Mouse (Mus musculus): ENCODE results near the gene Ncstn.

Ncstn gene

GRCm38 (mm10) chr1:172027010-172027808 is 55.4 kb downstream of the Ncstn start:
- DNase-seq (ENCODE audit: low spot score in 2 of 2) = peak in 1 of 2 experiments; percentile 72

- no peak for DNase-seq (ENCODE audit: low spot score in 2 of 2)
Measured at GRCm38 (mm10) chr1:172026201-172026901, 56.2 kb downstream of the Ncstn start.

DNA sequence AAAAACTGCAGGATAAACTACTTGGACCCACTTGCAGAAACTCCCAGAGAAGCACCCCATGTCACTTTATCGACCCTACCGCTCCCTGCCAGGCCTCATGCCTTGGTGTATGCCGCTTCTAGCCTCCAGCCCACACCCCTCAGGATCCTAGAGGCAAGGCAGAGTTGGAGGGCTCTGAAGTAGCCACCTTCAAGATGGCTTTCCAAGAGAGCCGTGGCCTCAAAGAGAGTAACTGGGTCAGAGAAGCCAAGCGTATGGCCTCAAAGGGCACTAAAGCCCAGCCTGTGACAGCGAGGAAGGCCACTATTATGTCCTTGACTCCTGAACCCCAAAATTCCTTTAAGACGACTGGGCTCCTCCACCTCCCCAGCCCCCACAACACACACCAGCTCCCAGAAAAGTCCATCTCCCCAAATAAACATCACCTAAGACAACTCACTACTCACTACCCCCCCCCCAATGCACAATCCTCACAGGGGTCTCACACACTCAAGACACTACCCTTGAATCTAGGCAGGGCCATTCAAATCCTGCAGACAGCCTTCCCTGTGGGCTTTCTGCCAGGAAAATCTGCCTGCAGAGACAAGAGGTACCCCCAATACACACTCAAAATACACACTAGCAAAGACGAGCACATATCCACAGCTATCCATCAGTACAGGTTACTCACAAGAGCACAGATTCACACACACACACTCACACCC is 57.2 kb downstream of the Ncstn start:
- DNase-seq (ENCODE audit: low spot score in 2 of 2) = no peak

DNA sequence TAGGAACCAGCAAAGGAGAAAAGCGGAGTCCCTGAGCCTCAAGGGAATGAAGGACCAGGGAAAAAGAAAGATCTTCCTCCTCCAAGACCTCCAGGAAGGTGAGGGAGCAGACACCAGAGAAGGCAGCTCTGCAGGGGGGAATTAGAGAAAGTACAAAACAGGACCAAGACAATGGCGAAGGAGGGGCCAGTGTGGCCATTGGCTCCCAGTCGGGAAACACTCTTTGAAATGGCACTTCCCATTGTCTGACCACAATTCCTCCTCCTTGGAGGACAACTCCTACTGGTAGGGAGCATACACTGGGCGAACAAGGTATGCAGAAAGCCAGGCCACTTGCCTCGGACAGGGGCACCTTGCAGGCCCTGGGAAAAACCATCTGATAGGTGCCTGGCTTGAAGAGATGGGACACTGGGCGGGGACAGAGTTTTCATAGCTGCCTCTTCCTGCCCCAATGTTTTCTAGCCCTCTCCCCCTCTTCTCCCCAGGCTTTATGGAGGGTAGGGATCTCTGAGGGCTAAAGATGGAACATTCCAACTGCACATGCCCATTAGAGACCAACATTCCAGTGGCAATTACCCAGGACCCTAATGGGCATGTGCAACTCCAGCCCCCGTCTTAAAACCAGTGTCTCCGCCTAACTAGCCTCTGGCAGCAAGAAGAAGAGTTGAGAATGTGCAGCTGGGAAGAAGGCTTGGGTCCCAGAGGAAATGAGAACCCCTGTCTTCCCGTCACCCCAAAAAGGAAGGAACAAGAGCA is 58.3 kb downstream of the Ncstn start:
- no peak for DNase-seq (ENCODE audit: low spot score in 2 of 2)

DNA sequence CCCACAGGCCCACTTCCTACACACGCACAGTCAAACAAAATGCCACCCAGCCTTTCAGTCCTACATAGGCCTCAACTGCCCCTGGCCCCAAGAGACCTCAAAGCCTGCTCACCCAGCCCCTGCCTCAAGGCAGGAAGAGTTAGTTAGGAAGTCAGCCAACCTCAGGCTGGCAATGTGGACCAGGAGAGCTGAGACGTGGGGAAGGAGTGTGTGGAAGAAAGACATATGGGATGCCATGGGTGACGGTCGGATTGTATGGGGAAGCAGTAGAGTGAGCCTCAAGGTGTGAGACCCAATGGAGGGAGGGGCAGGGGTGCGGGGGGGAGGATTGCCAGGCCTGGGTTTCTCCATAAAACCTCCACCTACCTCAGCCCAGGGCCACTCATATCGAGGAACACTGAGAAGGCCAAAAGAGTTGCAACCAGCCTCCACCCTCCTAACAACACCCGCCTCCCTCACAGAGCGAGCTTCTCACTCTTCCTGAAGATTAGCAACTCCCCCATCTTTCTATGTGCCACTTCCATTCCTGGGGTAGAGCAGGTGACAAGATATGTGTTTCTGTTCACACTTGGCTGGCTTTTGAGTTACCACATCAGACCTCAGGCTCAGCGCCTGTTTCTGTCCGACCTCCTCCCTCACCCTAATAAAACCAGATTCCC is 62.6 kb downstream of the Ncstn start:
- DNase-seq (ENCODE audit: low spot score in 2 of 2) = peak in 1 of 2 experiments; percentile 30

- no peak for DNase-seq (ENCODE audit: low spot score in 2 of 2)
Measured at GRCm38 (mm10) chr1:172019339-172019738, 63.3 kb downstream of the Ncstn start.

GRCm38 (mm10) chr1:172018336-172019311 is 64.0 kb downstream of the Ncstn start:
- no peak for DNase-seq (ENCODE audit: low spot score in 2 of 2)

DNA sequence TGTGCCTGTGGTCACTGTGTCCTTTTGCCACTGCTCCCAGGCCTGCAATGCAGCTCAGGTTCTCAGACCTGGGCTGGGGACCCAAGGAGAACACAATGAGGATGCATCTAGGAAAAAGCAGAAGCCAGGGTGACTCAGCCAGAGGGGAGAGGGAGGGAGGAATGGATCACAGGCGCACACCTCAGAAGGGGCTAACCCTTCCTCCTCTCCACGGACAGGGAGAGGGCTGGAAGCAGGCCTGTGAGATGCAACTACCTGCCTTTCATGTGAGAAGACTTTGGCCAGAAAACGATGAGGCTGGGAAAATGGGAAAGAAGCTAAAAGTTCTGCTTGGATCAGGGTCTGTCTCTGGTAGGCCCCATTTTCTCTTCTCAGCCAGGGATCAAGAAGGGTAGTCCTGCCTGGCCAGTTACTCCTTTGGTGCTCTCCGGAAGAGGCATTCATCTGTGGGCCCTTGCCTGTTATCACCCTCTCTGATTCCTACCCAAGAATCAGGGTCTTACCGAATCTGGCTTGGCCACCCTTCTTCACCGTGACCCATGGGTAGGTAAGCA is 65.0 kb downstream of the Ncstn start:
- DNase-seq (ENCODE audit: low spot score in 2 of 2) = no peak

DNA sequence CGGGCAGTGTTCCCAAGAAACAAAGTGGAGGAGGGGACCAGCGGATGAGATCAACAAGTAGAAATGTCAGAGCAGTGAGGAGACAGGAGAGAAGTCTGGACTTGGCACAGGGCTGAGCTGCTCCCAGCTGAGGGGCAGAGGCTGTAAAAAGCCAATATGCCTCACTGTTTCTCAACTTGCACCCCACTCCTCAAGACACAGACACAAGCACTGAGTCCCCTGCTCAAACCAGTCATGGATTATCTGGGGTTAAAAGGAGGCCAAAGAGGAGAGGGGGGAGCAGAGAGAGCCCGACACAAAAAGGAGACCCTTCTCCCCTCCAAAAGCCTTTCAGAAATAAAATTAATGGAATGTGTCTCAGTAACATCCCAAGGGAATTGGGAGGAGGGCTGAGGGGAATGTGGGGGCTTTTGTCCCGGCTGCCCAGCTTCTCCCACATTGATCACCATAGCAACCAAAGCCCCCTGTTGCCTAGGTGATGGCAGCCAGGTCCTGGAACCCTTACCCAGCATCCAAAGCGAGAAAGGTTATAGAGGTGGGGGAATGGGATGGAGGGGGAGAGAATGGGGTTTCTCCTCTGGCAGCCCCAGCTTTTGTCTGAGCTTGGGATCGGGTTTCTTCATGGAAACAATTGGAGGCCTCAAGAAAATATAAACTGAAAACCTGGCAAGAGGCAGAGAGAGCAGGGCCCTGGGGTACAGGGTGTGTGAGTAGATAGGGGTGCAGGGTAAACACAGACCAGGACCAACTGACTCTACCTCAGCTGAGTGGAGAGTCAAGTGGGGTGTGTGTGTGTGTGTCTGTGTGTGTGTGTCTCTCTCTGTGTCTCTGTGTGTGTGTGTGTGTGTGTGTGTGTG is 65.7 kb downstream of the Ncstn start:
- no peak for DNase-seq (ENCODE audit: low spot score in 2 of 2)

DNA sequence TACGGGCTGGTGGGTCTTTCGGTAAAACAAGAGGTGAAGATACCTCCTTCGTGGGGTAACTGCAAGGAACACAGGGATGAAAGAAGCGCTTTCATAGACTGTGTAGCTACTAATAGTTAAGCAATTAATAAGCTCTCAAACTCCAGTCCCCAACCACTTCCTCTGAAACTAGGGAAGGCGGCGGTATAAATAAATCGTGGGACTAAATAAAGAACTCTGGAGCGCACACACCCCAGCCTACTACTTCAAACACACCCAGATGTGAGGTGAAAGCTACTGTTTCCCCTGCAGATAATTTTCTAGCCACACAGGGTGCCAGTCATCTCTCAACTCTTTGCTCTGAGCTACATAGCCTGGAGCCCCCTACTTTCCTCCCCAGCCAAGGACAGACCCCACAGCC is 66.6 kb downstream of the Ncstn start:
- no peak for DNase-seq (ENCODE audit: low spot score in 2 of 2)
